Mouse (Mus musculus): ENCODE data around the gene Hba-a2. TPM values are rescaled to one million over a fixed set of nuclear protein-coding genes. Genes with fewer than 3 reads are reported as not detected.

The Hba-a2 gene
- polyA plus RNA-seq, 1 experiment from 2014 or later = 10,405 TPM

DNA sequence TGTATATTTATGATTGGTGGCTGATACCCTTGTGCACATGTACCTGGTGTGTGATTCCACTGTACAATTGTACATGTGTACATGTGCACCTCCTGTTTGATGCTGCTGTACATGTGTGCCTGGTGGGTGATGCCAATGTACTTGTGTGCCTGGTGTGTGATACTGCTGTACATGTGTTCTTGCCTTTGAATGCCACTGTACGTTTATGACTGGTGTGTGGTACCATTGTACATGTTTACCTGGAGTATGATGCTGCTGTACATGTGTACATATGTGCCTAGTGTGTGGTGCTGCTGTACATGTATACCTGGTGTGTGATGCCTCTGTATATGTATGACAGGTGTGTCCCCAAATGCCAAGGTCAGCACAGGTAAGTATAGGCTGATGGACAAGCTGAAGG, 5.2 kb downstream of the Hba-a2 start:
- no peak for ATAC-seq (ENCODE audit: low FRiP score, low read depth)
- H3K4me2 ChIP-seq (replicated peaks) = no peak overlapping the region
- H3K4me3 ChIP-seq = no peak overlapping the region
- H3K9me3 ChIP-seq = no peaks in the 10 kb centered on the region
- H3K27ac ChIP-seq = no peak overlapping the region
- no peaks in the 10 kb centered on the region for H3K36me3 ChIP-seq
- H3K9ac ChIP-seq = no peak overlapping the region
- WGBS = 55% methylated on average over 1 of the region's 1 CpGs
- peaks cover 17% of the 10 kb centered on the region for H3K27me3 ChIP-seq
- H3K4me1 ChIP-seq = no peaks in the 10 kb centered on the region

DNA sequence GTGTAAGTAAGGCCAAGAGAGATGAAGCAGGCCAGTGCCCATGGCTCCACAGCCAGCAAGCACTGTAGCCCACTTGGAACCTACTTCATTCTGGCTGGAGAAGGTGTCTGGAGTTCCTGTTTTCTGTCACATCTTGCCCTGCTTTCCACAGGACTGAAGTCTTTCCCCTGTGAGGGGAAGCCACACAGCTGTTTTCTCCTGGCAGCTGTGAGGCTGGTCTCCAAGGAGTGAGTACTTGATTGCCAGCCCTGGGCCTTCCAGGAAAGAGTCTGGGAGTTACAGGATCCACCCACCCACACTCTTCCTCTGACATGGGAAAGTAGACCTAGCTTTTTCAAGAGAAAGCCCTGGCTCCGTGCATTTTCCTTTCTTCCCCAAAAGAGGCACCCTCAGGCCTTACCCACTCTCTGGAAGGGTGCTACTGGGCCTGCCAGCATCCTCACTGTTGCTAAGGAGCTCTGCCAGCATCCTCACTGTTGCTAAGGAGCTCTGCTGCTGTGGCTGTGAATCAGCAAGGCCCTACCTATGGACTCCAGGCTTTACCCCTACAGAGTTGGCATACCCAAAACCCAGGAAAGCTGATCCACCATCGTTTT, 6.6 kb downstream of the Hba-a2 start:
- H3K27me3 ChIP-seq = peaks cover 17% of the 10 kb centered on the region
- H3K9me3 ChIP-seq = no peaks in the 10 kb centered on the region
- no peak overlapping the region for H3K4me2 ChIP-seq (replicated peaks)
- ATAC-seq (ENCODE audit: low FRiP score, low read depth) = no peak
- H3K4me1 ChIP-seq = no peaks in the 10 kb centered on the region
- H3K4me3 ChIP-seq = no peak overlapping the region
- no peaks in the 10 kb centered on the region for H3K36me3 ChIP-seq
- no peak overlapping the region for H3K9ac ChIP-seq
- 48% methylated on average over 2 of the region's 2 CpGs for WGBS
- no peak overlapping the region for H3K27ac ChIP-seq

- Histone ChIP-seq H3K9ac (no peak overlapping the region), H3K9me3 (no peaks in the 10 kb centered on the region), H3K36me3 (no peaks in the 10 kb centered on the region), H3K27me3 (peaks cover 14% of the 10 kb centered on the region), H3K27ac (no peak overlapping the region), H3K4me3 (no peak overlapping the region), H3K4me1 (no peaks in the 10 kb centered on the region), H3K4me2 (replicated peaks) (no peak overlapping the region)
- 84% methylated on average over 1 of the region's 1 CpGs for WGBS
- ATAC-seq (ENCODE audit: low FRiP score, low read depth) = no peak
Observed at GRCm38 (mm10) chr11:32303455-32303854, 7.2 kb downstream of the Hba-a2 start.

DNA sequence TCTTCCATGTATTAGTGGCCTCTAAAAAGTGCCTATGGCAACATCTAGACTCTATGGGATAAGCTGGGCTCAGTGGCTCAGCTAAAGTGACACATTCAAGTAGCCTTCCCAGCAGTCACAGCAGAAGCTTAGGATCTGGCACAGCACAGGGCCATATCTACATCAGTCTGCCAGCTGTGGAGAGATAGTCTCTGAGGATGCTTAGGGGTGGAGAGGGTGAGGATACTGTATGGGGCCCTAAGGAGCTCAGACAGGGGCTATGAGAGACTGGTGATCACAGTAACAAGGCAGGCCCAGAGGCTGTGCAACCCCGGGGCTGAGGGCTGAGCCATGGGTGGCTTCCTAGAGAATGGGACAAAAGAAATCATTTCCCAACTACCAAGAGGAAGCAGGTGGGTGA, 10.7 kb downstream of the Hba-a2 start:
- Histone ChIP-seq H3K4me1 (no peaks in the 10 kb centered on the region), H3K9me3 (no peaks in the 10 kb centered on the region), H3K4me2 (replicated peaks) (no peak overlapping the region), H3K27ac (no peak overlapping the region), H3K9ac (no peak overlapping the region), H3K27me3 (0 out of 2 replicates have a peak, but pooled peaks cover 2% of the 10 kb centered on the region), H3K36me3 (no peaks in the 10 kb centered on the region), H3K4me3 (no peak overlapping the region)
- WGBS = 89% methylated on average over 1 of the region's 1 CpGs
- ATAC-seq (ENCODE audit: low FRiP score, low read depth) = no peak

DNA sequence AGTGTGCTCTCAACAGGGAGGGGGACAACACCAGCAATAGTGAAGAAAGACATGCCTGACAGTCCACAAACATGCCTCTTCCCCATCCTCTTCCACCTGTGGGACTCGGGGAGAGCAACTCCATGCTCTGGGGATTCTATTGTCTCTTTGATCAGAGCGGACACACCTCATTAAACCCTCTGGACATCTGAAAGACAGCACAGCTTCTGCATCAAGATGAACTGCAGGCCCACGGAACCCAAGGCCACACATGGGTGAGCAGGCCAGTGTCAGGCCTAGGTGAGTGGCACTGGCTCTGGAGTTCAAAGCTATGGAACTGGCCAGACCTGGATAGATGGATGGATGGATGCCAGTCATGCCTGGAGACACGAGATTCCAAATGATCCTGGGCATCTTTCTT, 13.2 kb downstream of the Hba-a2 start:
- H3K4me2 ChIP-seq (replicated peaks) = no peak overlapping the region
- H3K27me3 ChIP-seq = 0 out of 2 replicates have a peak, but pooled peaks cover 2% of the 10 kb centered on the region
- H3K4me1 ChIP-seq = no peaks in the 10 kb centered on the region
- no peak overlapping the region for H3K4me3 ChIP-seq
- no peak for ATAC-seq (ENCODE audit: low FRiP score, low read depth)
- H3K27ac ChIP-seq = no peak overlapping the region
- no peaks in the 10 kb centered on the region for H3K36me3 ChIP-seq
- 58% methylated on average over 4 of the region's 4 CpGs for WGBS
- no peak overlapping the region for H3K9ac ChIP-seq
- no peaks in the 10 kb centered on the region for H3K9me3 ChIP-seq

GRCm38 (mm10) chr11:32309928-32310327, 13.6 kb downstream of the Hba-a2 start:
- H3K9ac ChIP-seq = no peak overlapping the region
- no peaks in the 10 kb centered on the region for H3K4me1 ChIP-seq
- no peak overlapping the region for H3K4me2 ChIP-seq (replicated peaks)
- no peak for ATAC-seq (ENCODE audit: low FRiP score, low read depth)
- no peaks in the 10 kb centered on the region for H3K36me3 ChIP-seq
- no peaks in the 10 kb centered on the region for H3K9me3 ChIP-seq
- WGBS = 66% methylated on average over 3 of the region's 3 CpGs
- H3K27ac ChIP-seq = no peak overlapping the region
- 0 out of 2 replicates have a peak, but pooled peaks cover 2% of the 10 kb centered on the region for H3K27me3 ChIP-seq
- no peak overlapping the region for H3K4me3 ChIP-seq

GRCm38 (mm10) chr11:32316009-32316408, 19.7 kb downstream of the Hba-a2 start:
- Histone ChIP-seq H3K9me3 (no peaks in the 10 kb centered on the region), H3K4me3 (no peak overlapping the region), H3K9ac (no peak overlapping the region), H3K4me2 (replicated peaks) (no peak overlapping the region), H3K36me3 (no peaks in the 10 kb centered on the region), H3K4me1 (no peaks in the 10 kb centered on the region), H3K27me3 (no peaks in the 10 kb centered on the region), H3K27ac (no peak overlapping the region)
- WGBS = 79% methylated on average over 3 of the region's 3 CpGs
- ATAC-seq (ENCODE audit: low FRiP score, low read depth) = no peak

DNA sequence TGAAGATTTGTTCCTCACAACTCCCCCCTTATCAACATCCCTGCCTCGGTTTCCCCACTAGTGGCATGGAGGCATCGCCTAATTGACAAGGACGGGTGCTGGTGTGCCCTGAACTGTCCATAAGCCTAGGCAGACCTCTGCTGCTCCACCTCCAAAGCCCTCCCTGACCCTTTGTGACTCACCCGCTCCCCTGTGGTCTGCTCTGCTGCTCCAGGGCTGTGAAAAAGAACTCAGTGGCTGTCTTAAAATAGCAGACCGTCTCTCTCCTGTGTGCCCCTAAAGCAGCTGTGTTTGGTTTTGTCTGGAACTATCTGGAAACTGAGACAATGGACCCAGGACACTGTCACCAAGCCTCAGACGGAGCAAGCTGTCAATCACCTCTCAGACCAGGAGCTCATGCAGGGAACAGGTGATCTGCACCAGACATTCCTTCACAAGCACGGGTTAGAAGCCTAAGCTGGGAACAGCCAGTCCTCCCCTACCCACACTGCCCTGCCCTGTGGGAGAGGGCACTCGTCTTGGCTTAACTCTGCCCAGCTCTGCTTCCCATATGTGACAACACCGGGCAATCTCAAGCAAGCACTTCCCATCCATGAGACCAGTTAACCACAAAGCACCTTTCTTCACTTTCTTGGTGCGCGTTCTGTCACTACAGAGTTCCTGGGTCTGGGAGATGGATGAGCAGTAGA, 24.4 kb downstream of the Hba-a2 start:
- H3K4me3 ChIP-seq = no peak overlapping the region
- no peaks in the 10 kb centered on the region for H3K4me1 ChIP-seq
- 68% methylated on average over 11 of the region's 11 CpGs for WGBS
- no peak overlapping the region for H3K9ac ChIP-seq
- no peaks in the 10 kb centered on the region for H3K36me3 ChIP-seq
- no peaks in the 10 kb centered on the region for H3K27me3 ChIP-seq
- peak; percentile 26; the same call in 1 of the 2 replicates for ATAC-seq (ENCODE audit: low FRiP score, low read depth)
- no peak overlapping the region for H3K4me2 ChIP-seq (replicated peaks)
- no peaks in the 10 kb centered on the region for H3K9me3 ChIP-seq
- H3K27ac ChIP-seq = no peak overlapping the region

- no peaks in the 10 kb centered on the region for H3K9me3 ChIP-seq
- H3K36me3 ChIP-seq = no peaks in the 10 kb centered on the region
- no peak overlapping the region for H3K4me3 ChIP-seq
- 44% methylated on average over 8 of the region's 8 CpGs for WGBS
- H3K4me1 ChIP-seq = no peaks in the 10 kb centered on the region
- ATAC-seq (ENCODE audit: low FRiP score, low read depth) = no peak
- no peak overlapping the region for H3K9ac ChIP-seq
- H3K27ac ChIP-seq = no peak overlapping the region
- H3K27me3 ChIP-seq = no peaks in the 10 kb centered on the region
- H3K4me2 ChIP-seq (replicated peaks) = no peak overlapping the region
Observed at GRCm38 (mm10) chr11:32321196-32321565, 24.9 kb downstream of the Hba-a2 start.

DNA sequence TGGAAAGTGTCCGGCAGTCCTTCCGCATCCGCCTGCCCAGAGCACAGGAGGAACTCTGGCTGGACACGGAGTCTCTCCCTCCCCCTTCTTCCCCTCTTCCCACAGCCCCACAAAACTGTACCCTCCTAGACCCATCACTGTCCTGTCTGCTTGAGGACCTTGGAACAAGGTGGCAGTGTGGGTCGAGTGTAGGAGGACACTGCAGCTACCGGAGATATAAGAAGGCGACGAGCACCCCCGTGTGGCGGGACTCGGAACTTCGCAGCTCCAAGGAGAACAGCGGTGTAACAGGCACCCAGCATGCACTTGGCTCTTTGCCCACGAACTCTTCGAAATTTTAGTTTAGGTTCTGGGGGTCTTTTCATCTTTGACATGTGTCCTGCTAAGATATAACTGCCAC, 28.3 kb downstream of the Hba-a2 start:
- Histone ChIP-seq H3K9me3 (no peaks in the 10 kb centered on the region), H3K4me3 (peak overlapping the region; percentile 8; the same call in 1 of the 2 replicates), H3K27me3 (no peaks in the 10 kb centered on the region), H3K4me2 (replicated peaks) (peak overlapping the region; percentile 49), H3K36me3 (no peaks in the 10 kb centered on the region), H3K9ac (no peak overlapping the region), H3K4me1 (no peaks in the 10 kb centered on the region), H3K27ac (no peak overlapping the region)
- peak; percentile 79 for ATAC-seq (ENCODE audit: low FRiP score, low read depth)
- 10% methylated on average over 15 of the region's 15 CpGs for WGBS

- no peak overlapping the region for H3K9ac ChIP-seq
- WGBS = 76% methylated on average over 6 of the region's 6 CpGs
- no peaks in the 10 kb centered on the region for H3K9me3 ChIP-seq
- no peaks in the 10 kb centered on the region for H3K27me3 ChIP-seq
- ATAC-seq (ENCODE audit: low FRiP score, low read depth) = no peak
- H3K4me2 ChIP-seq (replicated peaks) = no peak overlapping the region
- no peaks in the 10 kb centered on the region for H3K36me3 ChIP-seq
- H3K4me3 ChIP-seq = no peak overlapping the region
- no peak overlapping the region for H3K27ac ChIP-seq
- H3K4me1 ChIP-seq = no peaks in the 10 kb centered on the region
Observed at GRCm38 (mm10) chr11:32331075-32331474, 34.8 kb downstream of the Hba-a2 start.

- H3K4me2 ChIP-seq (replicated peaks) = no peak overlapping the region
- no peaks in the 10 kb centered on the region for H3K36me3 ChIP-seq
- H3K27me3 ChIP-seq = no peaks in the 10 kb centered on the region
- no peak overlapping the region for H3K27ac ChIP-seq
- H3K4me3 ChIP-seq = no peak overlapping the region
- H3K4me1 ChIP-seq = no peaks in the 10 kb centered on the region
- 62% methylated on average over 5 of the region's 5 CpGs for WGBS
- H3K9ac ChIP-seq = no peak overlapping the region
- no peaks in the 10 kb centered on the region for H3K9me3 ChIP-seq
- ATAC-seq (ENCODE audit: low FRiP score, low read depth) = no peak
Observed at GRCm38 (mm10) chr11:32331861-32332260, 35.6 kb downstream of the Hba-a2 start.

DNA sequence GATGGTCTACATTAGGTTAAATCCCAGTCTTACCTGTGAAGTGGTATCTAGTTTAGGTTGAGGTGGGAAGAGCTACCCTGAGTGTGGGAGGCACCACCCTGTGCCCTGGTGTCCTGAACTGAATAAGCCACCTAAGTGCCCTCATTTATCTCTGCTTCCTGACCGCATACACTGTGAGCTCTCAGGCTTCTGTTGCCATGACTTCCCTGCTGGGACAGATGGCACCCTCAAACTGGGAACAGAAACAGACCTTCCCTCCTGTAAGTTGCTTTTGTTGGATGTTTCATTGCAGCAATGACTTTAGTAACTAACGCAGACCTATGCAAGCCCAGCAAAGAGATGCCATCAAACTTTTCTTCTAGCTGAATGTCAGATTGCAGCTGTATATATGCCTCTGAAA, 36.9 kb downstream of the Hba-a2 start:
- H3K4me1 ChIP-seq = no peaks in the 10 kb centered on the region
- H3K4me2 ChIP-seq (replicated peaks) = no peak overlapping the region
- H3K36me3 ChIP-seq = no peaks in the 10 kb centered on the region
- H3K9me3 ChIP-seq = no peaks in the 10 kb centered on the region
- 81% methylated on average over 2 of the region's 2 CpGs for WGBS
- H3K4me3 ChIP-seq = no peak overlapping the region
- H3K27ac ChIP-seq = no peak overlapping the region
- H3K9ac ChIP-seq = no peak overlapping the region
- no peak for ATAC-seq (ENCODE audit: low FRiP score, low read depth)
- no peaks in the 10 kb centered on the region for H3K27me3 ChIP-seq
